Mouse (Mus musculus) urinary bladder, postnatal 14 days (tissue): ENCODE measurements at regions not wholly inside any gene's neighbourhood (a gene's known extent, or its start where the extent isn't known, plus 50 kb on each side); places are given as distances from the start of the nearest gene placed in this dataset.

Experiments used
- DNase-seq: peaks from one replicate; pipeline ENCODE4 v3.0.0; 2021; ENCODE audit warnings: low spot score

DNA sequence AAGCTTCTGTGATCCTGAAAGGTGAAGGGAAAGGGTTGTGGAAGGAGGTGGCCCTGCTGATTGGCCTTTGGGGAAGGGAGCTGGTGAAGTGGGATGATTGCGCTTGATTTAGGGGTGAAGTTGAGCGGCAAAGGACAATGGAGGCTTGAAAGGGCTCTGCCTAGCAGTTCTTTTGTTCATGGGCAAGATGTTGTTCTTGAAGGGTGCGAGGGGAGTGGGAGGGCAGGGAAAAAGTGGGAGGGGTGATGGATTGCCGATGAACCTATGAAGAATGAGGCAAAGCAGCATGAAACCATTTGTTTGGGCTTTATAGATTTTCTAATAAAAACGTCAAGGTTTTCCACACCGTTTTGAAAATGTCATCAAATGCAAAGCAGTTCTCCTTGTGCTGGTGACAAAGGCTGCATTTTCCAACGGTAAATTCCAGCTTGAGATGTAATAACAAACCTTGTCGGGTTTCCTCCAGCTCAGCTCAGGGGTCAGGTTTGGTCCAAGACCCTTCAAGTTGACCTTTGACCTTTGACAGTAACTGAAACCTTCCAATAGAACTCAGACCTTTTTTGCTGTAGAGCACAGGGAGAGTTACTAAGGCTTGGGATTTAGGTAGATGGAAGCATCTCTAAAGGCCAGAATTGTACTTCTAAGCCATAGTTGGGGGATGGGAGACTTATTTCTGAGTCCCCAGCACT lies 767.2 kb upstream of the Car8 start:
- no peak for DNase-seq

DNA sequence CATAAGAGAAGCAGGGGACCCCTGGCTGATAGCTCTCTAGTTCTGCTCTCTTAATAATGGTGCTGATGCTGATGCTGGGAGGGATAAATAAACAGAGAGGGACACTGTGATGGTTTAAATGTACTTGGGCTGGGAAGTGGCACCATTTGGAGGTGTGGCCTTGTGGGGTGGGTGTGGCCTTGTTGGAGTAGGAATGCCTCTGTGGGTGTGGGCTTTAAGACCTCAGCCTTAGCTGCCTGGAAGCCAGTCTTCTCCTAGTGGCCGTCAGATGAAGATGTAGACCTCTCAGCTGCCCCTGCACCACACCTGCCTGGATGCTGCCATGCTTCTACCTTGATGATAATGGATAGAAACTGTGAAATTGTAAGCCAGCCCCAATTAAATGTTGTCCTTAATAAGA lies 765.0 kb upstream of the Car8 start:
- DNase-seq, result no peak

DNA sequence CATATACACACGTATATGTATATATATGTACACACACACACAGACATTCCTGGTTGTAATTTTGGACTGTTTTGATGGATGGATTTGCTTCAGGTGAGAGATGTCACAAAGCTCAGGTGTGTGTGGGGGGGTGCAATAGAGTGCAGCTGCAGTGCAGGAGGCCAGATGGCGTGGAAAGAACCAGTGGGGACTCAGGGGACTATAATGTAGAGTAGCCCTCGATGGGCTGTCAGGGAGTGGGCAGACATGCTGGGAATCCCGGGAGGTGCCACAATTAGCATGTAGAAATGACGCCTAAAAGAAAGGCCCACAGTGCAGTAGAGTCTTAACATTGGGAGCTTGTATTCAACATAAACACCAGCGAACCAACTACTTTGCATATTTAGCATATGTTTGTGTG lies 763.5 kb upstream of the Car8 start:
- no peak for DNase-seq

DNA sequence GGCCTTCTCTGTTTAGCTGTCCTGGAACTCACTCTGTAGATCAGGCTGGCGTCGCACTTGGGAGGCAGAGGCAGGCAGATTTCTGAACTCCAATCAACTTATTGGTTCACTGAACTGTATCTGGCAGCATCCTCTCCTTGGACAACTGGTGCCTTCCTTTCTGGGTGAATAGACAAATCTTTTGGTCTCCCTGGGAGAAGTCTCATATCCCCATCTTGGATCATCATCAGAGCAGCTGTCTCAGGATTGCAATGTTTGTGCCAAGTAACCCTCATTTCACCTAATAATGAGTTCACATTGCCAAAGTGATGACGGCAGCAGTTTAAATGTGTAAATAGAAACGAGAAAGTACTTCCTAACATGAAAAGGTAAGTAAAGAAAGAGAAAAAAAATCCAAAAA lies 759.8 kb upstream of the Car8 start:
- no peak for DNase-seq

DNA sequence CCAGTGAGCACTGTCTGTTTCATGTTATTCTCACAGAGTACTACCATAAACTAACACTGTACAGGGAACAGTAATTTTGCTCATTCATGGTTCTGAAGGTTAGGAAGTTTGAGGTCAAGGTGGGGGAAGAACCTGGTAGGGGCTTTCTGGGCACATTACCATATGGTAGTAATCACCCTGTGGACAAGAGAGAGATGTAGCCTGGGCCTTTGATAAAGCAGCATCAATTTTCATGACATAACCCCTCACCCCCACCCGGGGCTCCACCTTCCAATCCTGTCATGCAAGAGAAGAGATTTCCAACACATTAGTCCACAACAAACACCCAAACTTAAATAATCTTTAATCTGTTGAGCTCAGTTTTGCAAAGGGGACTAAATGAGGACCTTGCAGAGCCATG lies 753.3 kb upstream of the Car8 start:
- no peak for DNase-seq

DNA sequence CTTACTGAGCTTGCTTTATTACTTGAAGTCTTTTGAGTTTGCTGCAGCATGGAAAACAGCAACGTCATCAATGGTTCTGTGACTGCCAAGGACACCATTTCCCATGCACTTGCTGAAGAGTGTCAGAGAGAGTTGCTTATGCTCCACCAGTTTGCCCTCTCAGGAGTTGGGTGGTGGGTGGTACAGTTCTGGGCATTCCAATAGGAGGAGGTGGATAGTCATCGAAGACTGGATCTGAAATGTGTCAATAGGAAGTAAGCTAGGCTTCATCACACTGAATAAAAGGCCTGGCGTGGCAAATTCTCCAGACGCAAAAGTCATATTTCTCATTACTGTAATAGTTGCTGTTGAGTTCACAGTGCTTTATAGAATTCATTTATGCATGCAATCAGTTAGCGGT lies 751.7 kb upstream of the Car8 start:
- no peak for DNase-seq

DNA sequence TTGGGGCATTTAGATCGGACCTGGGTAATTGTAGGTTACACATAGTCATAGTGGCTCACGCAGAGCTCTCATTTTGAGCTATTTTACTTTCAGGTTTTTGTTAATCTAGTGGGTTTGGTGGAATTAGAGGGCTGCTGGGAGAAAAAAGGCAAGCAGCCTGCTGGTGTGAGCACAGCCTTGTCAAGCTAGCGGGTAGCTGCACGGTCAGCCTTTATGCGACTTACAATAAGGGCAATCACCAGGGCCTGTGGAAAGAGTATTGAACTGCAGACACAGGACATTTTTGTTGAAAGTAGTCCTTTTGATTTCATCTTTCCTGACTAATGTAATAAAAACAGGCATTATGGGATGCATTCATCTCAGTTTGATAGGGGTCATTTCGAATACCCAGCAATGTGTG lies 750.8 kb upstream of the Car8 start:
- no peak for DNase-seq

DNA sequence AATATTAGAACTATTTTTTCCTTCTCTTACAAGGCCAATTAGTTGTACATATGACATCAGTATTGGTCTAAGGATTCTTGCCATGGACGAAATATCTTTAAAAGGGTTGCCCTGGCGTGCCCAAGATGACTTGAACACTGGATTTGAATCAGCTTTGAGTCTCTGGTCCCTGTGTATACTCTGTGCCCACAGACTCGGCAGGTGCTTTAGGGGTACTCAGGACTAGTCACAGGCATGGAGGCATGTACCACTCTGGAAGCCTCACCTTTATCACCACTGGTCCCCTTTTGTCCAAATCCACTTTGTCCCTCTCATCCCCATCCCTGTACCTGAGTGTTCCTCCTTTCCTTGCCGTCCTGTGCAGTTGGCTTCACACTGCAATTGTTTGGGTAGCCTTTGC lies 750.3 kb upstream of the Car8 start:
- DNase-seq, result no peak

DNA sequence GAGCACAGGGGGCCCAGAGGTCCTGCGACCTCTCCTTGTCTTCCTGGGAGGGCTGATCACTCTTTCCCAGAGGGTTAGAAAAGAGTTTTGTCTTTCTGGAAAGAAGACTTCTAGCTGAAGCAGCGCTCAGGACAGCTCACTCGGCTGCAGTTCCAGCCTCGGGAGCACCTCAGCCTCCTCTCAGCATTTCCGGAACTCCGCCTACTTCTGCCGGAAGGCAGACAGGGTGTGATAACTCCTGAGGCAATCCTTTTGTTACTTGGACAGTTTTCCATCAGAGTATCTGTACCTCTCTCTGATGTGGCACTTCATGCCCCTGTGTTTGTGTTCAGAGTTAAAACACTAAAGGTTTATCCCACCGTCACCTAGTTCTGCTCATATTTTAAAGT lies 749.5 kb upstream of the Car8 start:
- DNase-seq, result no peak

DNA sequence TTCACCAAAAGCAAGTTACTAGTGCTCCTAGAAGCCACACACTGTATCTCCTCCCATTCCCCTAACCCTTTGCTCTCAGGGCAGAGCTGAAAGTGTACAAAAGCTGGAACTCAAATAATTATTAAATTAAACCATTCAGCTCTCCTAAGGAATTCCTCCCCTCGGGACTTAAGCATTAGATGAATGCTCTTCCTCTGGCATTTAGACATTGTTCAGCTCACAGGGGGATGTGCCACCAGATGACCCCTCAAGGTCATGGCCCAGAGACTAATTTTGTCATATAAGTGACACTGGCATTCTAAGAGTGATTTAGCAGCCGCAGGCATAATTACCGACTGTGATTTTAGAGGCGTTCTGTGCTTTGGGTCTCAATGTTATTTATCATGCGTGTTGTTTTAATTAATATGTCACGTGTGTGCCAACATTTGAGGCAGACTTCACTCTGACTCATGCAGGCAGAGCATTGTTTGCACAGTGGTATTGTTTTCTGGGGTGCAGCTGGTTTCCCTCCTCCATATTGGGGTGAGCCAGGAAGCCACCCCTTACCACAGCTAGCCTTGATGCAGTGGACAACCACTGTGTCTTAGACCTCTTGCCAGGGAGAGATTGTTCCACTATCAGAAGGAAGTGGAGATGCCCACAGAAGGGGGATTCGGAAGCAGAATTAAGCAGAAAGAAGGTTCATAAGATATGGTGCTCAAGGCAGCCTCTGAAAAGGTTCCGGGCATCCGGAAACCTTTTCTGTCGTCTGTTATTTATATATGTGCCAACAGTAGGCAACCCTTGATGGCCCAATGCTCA lies 748.9 kb upstream of the Car8 start:
- no peak for DNase-seq

DNA sequence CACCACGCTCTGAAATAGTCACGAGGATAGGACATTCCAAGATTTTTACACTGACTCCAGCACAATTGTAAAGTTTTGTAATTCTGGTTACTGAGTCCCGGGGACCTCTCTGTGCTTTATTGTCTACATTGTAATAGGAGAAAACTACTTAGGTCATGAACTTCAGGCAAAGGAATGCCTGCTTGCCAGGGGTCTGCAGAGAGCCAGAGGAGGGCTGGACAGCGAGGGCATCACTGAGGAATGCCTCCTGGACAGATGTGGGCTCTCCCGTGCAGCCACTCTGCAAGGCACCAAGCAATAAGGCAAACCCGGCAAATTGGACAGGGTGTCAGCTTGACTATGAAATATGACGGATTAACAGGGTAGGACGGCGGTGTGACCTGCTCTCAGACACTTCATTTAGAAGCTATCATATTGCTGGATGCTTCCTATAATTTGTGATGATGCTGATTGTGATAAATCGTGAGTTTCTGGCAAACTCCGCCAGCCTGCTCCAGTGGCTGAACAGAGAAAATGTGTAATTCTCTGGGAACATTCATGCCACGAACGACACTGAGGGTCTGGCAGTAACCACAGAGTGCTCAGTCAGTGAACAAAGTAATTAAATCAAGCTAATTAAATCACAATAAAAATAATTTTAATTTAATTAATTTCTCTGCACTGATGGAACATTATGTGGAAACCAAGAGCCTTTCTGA lies 747.7 kb upstream of the Car8 start:
- no peak for DNase-seq

DNA sequence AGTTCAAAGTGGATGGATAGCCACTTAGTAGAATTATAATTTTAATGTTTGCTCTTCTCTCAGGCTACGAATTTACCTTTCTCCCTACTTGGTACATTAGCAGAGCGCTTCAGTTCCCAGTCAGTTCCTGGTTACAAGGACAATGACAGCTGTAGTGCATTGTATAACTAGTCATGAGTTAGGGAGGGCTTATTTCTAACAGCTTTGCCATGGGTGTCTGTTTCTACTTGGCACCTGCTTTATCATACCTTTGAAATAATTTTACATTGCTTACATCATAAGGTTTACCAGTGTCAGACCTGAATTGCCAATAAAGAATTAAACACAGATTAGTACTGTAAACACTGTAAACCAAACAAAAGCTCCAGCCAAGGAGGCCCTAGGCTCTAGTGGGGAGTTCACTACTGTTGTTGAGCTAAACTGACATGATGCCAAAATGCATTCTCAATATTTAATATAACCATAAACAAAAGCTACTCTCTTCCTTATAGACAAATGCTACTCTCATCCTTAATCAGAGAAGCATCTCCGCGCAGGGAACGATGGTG lies 745.3 kb upstream of the Car8 start:
- DNase-seq, result no peak

DNA sequence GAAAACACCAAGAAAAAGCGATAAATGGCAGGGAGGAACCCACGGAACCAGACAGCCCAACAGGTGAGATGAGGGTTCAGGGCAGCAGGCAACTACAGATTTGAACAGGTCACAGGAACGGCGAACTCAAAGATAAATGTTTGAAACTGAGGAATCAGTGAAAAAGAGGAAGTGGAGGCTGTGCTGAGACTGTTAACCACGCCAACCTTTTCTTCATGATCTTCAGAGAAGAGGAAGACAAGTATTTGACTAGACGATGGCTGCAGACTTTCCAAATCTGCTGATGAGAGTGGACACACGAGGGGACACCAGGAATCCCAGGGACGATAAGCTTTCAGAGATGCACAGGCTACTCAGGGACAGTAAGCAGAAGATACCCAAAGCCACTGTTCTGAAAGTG lies 740.1 kb upstream of the Car8 start:
- no peak for DNase-seq

DNA sequence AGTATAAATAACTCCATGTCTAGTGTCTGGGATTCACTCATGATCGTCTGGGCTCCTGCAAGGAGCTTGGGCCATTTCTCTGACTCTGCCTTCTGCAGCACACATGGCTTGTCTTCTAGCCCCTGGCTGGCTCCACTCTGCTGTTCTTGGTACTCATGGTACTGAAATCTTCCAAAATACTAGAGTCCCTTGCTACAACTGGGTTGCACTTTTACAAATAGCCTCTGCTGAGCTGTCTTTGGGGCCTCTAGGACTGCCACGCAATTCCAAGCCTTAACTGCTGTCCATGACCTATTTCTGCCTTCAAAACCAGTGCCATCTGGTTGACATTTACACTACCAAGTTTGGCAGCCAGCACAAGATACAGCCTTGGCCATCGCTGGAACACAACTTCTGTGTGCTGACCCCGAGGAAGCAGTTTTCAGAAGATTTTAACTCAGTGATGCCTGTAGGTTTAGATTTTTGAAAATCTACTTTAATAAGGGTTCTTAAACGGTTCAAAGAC lies 731.2 kb upstream of the Car8 start:
- DNase-seq, result no peak

DNA sequence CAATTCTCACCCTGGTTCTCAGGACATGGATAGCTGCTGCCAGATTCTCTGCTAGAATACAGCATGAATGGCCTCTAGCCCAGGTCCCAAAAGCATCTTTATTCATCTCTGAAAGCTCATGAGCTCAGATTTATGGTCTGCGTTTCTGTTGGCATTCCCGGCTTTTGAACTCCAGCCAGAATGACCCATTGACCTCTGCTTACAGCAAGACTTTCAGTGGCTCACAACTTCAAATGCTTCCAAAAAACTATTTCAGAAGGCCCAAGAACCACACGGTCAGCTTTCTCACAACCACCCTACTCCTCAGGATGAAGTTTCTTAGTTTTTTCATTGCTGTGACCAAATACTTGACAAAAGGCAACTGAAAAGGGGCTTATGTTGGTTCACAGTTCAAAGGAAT lies 729.9 kb upstream of the Car8 start:
- DNase-seq, result peak; percentile 16

DNA sequence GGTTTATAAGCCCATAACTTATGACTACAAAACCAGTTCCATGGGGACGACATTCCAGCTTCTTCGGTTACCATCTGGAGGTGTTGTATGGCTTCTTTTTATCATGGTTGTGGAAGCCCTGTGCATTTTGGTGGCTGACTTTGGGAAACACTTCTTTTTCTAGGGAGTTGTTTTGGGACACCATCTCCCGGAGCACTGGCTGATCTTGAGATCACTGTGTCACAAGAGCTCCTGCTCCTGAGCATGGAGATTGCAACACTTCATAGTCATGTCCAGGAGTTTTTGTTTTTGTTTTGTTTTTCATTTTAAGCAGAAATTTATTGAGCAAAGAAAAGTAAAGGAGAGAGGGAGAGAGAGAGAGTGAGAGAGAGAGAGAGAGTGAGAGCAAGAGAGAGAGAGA lies 729.1 kb upstream of the Car8 start:
- DNase-seq, result no peak

DNA sequence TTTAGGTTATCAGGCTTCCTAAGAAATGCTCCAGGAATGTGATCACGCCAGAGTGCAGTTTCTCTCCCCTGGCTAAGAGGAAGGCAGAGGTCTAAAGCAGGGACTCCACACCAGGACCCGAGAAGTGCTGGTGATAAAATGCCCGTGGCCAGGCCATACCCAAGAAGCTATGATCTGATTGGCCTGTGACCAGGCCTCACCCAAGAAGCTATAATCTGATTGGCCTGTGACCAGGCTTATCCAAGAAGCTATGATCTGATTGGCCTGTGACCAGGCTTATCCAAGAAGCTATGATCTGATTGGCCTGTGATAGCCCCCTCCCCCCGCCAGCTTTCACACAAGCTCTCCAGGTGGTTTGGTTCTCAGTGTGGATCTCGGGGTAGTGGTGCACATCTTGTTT lies 726.7 kb upstream of the Car8 start:
- no peak for DNase-seq

DNA sequence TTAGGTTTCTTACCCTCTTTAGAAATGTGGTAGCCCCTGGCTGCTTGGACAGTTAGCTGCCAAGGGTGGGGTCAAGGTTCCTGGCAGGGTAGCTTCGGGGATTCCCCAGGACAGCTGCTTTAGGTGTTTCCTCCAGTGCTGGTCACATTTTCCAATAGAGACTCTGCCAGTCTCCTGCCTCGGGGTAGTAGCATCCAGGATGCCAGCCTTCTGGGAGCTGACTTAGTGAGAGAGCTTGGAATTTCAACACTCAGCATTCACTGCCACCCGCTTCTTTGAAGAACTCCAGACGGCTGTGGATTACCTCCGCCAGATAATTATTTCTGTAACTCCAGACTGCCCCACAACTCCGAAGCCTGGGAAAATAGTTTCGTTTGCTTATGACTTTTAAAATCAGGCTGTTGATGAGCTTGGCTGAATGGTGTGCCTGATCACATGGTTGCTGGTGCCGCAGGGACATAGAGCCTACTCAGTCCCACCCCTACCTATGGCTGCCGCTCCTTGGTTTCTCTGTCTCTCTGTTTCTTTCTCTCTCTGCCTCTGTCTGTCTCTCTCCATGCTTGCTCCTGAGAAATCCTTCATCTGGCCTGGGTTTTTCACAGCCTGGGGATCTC lies 724.2 kb upstream of the Car8 start:
- no peak for DNase-seq

DNA sequence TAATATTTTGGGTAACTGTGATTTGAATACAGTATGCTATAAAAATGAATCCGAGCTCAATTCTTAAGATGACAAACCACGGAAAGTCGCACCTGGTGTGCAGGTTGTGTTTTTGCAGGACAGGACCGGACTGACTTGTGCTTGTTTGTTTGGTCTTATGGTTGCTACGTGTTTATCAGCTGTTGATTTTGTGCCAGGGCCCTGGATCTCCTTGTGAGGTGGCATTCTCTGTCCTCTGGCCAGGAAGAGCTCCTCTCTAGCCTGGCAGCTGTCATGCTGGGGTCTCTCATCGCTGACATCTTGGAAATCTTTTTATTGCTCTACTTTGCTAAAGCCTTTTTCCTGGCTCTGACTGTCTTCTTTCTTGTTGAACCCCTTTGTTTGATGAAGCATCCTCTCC lies 723.0 kb upstream of the Car8 start:
- no peak for DNase-seq

DNA sequence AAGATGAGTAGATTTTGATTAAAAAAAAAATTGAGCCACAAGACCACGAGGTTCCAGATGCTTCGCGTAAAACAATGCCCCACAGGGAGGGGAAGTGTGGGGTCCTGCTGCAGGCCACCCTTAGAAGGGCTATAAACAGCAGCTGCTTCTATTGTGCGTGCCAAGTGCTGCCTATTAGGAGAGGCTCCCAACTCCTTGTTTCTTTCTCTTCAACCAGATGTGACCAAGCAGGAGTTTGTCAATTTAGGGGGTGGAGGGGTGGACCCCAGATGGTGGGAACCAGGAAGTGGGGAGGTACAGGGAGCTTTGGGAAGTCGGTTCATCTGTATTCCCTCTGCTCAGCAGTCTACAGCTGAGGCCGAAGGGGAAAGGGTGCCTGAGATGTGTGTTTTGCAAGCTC lies 718.9 kb upstream of the Car8 start:
- no peak for DNase-seq

DNA sequence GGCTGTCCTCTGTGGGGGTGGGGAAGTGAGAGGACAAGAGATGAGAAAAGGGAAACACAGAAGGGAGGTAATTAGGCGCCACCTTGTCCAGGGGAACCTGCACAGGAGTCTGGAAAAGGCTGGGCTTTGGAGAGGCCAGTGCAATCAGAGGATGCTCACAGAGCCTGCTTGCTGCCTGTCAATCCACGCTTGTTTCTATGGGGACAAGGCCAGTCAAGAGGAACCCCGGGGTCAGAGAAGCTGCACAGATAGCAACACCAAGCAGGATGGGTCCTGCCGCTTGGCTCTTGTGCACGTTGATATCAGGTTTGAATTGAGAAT lies 718.1 kb upstream of the Car8 start:
- no peak for DNase-seq

DNA sequence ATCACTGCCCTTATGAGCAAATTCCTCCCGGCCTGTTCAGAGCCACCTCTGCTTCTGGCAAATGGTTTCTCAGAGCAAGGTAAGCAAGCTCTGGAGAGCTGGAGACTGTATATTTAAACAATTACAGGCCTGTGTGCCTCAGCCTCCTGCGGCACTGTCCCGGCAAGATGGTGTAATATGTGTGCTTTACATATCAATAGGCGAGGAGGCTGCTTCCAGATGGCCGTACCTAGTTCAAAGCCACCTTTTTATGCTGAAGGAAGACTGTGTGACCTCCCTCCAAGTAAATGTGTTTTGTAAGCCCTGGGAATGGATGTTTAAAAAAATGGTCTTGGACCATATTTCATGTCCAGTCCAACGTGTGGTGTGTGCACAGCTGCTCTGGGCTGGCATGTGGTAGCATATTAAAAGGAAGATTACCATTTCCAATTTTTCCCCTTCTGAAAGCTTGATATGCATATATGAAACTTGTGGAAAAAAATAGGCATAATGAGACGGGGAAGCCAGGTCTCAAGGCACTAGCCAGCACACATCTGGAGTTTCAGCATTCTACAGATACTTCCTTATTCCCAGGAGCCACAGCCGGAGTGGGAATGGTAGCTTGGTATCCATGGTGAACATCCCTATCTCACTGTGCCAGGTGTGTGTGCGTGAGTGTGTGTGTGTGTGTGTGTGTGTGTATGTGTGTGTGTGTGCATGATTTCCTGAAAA lies 717.6 kb upstream of the Car8 start:
- no peak for DNase-seq
